Mouse (Mus musculus): ENCODE measurements around the gene Trim43a.
"Not testable (repeated sequence)": the region's sequence is repeated elsewhere in the genome, so short reads cannot be mapped to it uniquely, and the experiment has no call there.

Gene Trim43a

GRCm38 (mm10) chr9:88580591-88580990 is at the start of gene Trim43a:
Gene Trim43a, plus strand, starts transcription at chr9:88580891.
- CTCF ChIA-PET = interaction anchor here in 1 of 4 experiments (0.7 kb wide), 1 partner anchor 112 kb away, joined by 6 read pairs; no protein-coding TSS in a partner anchor
- POLR2A ChIA-PET = interaction anchor here in 1 of 4 experiments (0.7 kb wide), 1 partner anchor 1847 kb away, joined by 13 read pairs; no protein-coding TSS in a partner anchor

GRCm38 (mm10) chr9:88534093-88534492 is 46.6 kb upstream of the Trim43a start:
- POLR2A ChIA-PET = interaction anchor here (0.8 to 12.0 kb wide), 8 partner anchors 11 to 49 kb away, joined by 3 to 123 read pairs (median 4); no protein-coding TSS in a partner anchor
- CTCF ChIA-PET = interaction anchor here (0.6 to 1.7 kb wide), 4 partner anchors 12 to 983 kb away, joined by 3 to 5 read pairs (median 4); no protein-coding TSS in a partner anchor

DNA sequence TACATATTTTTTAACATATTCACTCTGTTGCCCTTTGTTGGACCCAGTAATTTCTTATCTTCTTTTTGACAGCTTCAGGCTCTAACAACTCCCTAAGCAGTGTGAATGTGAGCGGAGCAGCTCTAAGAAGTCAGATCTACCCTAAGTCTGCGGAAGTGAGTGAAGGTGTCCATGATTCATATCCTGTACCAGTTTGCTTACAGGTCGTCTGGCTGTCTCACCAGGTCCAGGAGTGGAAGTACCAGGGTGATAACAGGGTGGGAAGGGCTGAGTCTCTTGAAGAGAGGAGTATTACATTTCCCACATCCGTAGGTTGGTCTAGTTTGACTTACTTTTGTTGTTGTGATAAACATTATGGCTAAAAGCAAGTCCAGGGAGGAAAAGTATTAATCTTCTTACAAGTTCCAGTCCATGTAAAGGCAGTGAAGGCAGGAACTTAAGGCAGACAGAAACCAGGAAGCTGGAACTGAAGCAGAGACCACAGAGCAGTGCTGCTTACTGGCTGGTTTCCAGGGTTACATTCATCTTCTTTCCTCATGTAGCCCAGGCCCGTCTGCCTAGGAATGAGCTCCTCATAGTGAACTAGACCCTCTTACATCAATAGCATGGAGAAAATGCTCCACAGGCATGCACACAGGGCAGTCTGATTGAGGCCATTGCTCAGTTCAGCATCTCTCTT is 41.0 kb upstream of the Trim43a start:
- ChIA-PET POLR2A (interaction anchor here in 3 of 4 experiments (1.2 to 12.0 kb wide), 4 partner anchors 17 to 58 kb away, joined by 3 to 123 read pairs (median 14); partner anchors contain the start of gene Syncrip (in 1 of the 3)), CTCF (interaction anchor here in 1 of 4 experiments (1.0 kb wide), 1 partner anchor 298 kb away, joined by 3 read pairs; no protein-coding TSS in a partner anchor)

DNA sequence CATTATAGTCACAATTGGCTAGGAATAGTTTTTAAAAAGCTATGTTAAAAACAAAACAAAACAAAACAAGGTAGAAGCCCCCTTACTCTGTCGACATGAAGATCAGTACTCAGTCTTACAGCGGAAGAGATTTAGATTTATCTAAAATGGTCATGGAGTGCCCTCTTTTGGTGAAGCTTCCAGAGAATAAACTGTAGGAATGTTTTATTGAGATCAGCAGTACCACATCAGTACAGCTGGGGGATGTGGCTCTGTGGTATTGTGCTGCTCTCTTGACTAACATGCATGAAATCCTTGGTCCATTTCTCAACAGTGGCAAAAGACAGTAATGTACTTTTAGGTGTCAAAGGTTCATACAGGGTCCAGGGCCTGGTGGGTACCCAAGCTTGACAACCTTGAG is 37.9 kb upstream of the Trim43a start:
- CTCF ChIA-PET = interaction anchor here in 3 of 4 experiments (1.0 to 1.8 kb wide), 3 partner anchors 301 kb away, joined by 4 to 12 read pairs (median 4); no protein-coding TSS in a partner anchor
- POLR2A ChIA-PET = interaction anchor here in 2 of 4 experiments (0.6 to 12.0 kb wide), 5 partner anchors 20 to 307 kb away, joined by 3 to 123 read pairs (median 3); no protein-coding TSS in a partner anchor

DNA sequence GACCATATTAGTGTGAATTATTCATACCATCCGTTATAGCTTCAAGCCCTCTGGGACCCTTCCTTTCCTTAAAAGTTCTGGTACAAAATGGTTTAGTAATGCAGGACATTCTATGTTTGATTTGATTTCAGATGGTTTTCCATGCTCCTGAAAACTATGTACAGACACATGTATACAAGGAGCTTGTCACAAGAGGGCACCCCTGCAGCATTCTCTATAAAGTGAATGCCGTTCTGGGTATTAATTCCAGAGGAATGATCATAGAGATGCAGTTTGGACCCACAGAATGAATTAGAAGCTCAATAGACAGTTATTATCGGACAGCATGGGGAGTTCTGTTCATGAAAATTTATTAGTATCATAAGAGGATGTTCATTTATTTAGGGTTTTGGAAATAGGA is 35.2 kb upstream of the Trim43a start:
- ChIA-PET CTCF (interaction anchor here (0.6 to 1.9 kb wide), 37 partner anchors 9 to 1219 kb away, joined by 3 to 23 read pairs (median 3); partner anchors contain the start of gene Syncrip (in 1 of the 4)), POLR2A (interaction anchor here in 3 of 4 experiments (0.7 to 1.9 kb wide), 18 partner anchors 9 to 304 kb away, joined by 3 to 23 read pairs (median 4); partner anchors contain the start of genes Snx14 (in 2 of the 3) and Syncrip (in 1 of the 3))

DNA sequence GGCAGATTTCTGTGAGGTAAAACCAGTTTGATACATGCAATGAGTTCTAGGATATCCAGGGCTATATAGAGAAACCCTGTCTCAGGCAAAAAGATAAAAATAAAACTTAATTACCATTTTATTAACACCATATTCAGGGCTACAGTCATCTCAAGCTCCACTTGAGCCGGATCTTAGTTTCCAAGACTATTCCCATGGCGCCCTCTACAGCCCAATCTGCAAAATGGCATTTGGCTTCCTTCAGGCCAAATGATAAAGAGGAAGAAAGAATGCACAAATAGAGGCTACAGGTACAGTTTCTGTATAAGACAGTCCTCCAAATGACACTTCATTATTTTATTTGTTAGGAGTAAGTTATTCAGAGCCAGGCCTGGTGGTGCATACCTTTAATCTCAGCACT is 34.5 kb upstream of the Trim43a start:
- ChIA-PET POLR2A (interaction anchor here in 3 of 4 experiments (0.6 to 1.9 kb wide), 18 partner anchors 9 to 305 kb away, joined by 3 to 23 read pairs (median 4); partner anchors contain the start of genes Snx14 (in 2 of the 3) and Syncrip (in 1 of the 3)), CTCF (interaction anchor here (0.6 to 1.9 kb wide), 35 partner anchors 9 to 1220 kb away, joined by 3 to 23 read pairs (median 3); partner anchors contain the start of gene Syncrip (in 1 of the 4))

- CTCF ChIA-PET = interaction anchor here (0.6 to 1.9 kb wide), 21 partner anchors 13 to 1220 kb away, joined by 3 to 23 read pairs (median 4); no protein-coding TSS in a partner anchor
- POLR2A ChIA-PET = interaction anchor here in 3 of 4 experiments (0.6 to 2.6 kb wide), 15 partner anchors 9 to 306 kb away, joined by 3 to 52 read pairs (median 5); partner anchors contain the start of genes Syncrip (in 2 of the 3) and Snx14 (in 1 of the 3)
Observed at GRCm38 (mm10) chr9:88546657-88547056, 34.0 kb upstream of the Trim43a start.

GRCm38 (mm10) chr9:88547270-88547669 is 33.4 kb upstream of the Trim43a start:
- POLR2A ChIA-PET = interaction anchor here (0.7 to 2.6 kb wide), 16 partner anchors 21 to 306 kb away, joined by 3 to 52 read pairs (median 5); partner anchors contain the start of genes Syncrip (in 2 of the 4) and Snx14 (in 1 of the 4)
- CTCF ChIA-PET = interaction anchor here in 3 of 4 experiments (0.6 to 1.7 kb wide), 7 partner anchors 25 to 476 kb away, joined by 3 to 19 read pairs (median 3); no protein-coding TSS in a partner anchor

- POLR2A ChIA-PET = interaction anchor here (0.6 to 2.6 kb wide), 19 partner anchors 12 to 307 kb away, joined by 3 to 52 read pairs (median 5); partner anchors contain the start of genes Syncrip (in 3 of the 4) and Snx14 (in 1 of the 4)
- CTCF ChIA-PET = interaction anchor here in 2 of 4 experiments (0.5 to 1.7 kb wide), 9 partner anchors 14 to 477 kb away, joined by 3 to 19 read pairs (median 3); no protein-coding TSS in a partner anchor
Observed at GRCm38 (mm10) chr9:88547851-88548613, 32.7 kb upstream of the Trim43a start, which contains the start of gene Zfp949. Gene Zfp949, plus strand, starts transcription at chr9:88548020.

- ChIA-PET CTCF (interaction anchor here in 2 of 4 experiments (0.6 to 1.2 kb wide), 2 partner anchors 13 to 113 kb away, joined by 3 read pairs; no protein-coding TSS in a partner anchor), POLR2A (interaction anchor here (0.6 to 2.6 kb wide), 10 partner anchors 12 to 67 kb away, joined by 3 to 52 read pairs (median 4); partner anchors contain the start of gene Syncrip (in 2 of the 4))
Observed at GRCm38 (mm10) chr9:88548614-88548945, 32.1 kb upstream of the Trim43a start.

DNA sequence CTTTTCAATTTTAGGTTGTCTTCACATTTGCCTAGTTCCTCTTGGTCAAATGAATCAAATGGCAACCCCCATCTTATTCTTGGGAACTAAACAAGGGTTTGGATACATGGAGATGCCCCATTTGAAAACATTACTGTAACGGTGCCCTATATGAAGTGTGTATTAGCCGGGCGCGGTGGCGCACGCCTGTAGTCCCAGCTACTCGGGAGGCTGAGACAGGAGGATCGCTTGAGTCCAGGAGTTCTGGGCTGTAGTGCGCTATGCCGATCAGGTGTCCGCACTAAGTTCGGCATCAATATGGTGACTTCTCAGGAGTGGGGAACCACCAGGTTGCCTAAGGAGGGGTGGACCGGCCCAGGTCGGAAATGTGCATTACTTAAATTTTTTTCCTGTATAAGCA is 27.6 kb upstream of the Trim43a start:
- POLR2A ChIA-PET = interaction anchor here in 2 of 4 experiments (1.4 to 4.9 kb wide), 3 partner anchors 30 to 32 kb away, joined by 3 to 35 read pairs (median 6); no protein-coding TSS in a partner anchor
- CTCF ChIA-PET = no interaction called here

- POLR2A ChIA-PET = interaction anchor here in 1 of 4 experiments (0.6 kb wide), 1 partner anchor 94 kb away, joined by 5 read pairs; no protein-coding TSS in a partner anchor
- CTCF ChIA-PET = no interaction called here
Observed at GRCm38 (mm10) chr9:88558146-88558545, 22.5 kb upstream of the Trim43a start.

DNA sequence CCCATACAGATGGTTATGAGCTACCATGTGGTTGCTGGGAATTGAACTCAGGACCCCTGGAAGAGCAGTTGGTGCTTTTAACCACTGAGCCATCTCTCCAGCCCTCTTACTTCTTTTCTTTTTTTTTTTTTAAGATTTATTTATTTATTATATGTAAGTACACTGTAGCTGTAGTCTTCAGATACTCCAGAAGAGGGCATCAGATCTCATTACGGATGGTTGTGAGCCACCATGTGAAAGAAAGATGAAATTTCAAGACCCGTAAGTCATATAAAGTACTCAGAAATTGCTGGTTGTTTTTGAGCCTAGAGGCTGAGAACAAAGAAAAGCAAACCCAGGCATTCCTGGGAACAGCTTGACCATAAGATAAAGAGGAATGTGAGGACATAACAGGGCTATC is 19.2 kb upstream of the Trim43a start:
- ChIA-PET POLR2A (interaction anchor here in 2 of 4 experiments (0.6 to 3.6 kb wide), 2 partner anchors 39 to 1553 kb away, joined by 8 to 17 read pairs; partner anchors contain the start of gene Morf4l1 (in 1 of the 2)), CTCF (interaction anchor here in 2 of 4 experiments (1.0 to 1.4 kb wide), 2 partner anchors 11 to 13 kb away, joined by 3 read pairs; partner anchors contain the start of gene Zfp949 (in 1 of the 2))

DNA sequence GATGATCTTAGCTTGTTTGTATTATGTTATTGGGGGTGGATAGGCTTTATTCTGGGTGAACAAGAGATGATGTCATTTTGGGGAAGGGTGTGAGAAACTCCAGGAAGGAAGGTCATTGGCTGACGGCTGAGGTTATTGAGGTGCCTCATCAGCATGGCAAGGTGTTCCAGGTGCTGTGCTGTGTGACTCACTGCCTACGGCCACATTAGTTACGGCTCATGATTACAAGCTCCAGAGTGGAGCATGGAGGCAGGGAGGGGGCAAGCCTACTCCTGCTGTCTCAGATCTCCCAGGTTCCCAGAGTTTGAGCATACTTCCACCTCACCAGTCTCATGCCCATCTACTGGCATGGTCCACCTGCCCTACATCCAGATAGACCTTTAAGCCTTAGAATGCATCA is 10.2 kb upstream of the Trim43a start:
- POLR2A ChIA-PET = interaction anchor here in 1 of 4 experiments (1.0 kb wide), 2 partner anchors 11 to 48 kb away, joined by 3 to 4 read pairs; no protein-coding TSS in a partner anchor
- CTCF ChIA-PET = not testable (repeated sequence)

- POLR2A ChIA-PET, CTCF ChIA-PET: not testable (repeated sequence)
Observed at GRCm38 (mm10) chr9:88593708-88594107, 13.0 kb downstream of the Trim43a start.

DNA sequence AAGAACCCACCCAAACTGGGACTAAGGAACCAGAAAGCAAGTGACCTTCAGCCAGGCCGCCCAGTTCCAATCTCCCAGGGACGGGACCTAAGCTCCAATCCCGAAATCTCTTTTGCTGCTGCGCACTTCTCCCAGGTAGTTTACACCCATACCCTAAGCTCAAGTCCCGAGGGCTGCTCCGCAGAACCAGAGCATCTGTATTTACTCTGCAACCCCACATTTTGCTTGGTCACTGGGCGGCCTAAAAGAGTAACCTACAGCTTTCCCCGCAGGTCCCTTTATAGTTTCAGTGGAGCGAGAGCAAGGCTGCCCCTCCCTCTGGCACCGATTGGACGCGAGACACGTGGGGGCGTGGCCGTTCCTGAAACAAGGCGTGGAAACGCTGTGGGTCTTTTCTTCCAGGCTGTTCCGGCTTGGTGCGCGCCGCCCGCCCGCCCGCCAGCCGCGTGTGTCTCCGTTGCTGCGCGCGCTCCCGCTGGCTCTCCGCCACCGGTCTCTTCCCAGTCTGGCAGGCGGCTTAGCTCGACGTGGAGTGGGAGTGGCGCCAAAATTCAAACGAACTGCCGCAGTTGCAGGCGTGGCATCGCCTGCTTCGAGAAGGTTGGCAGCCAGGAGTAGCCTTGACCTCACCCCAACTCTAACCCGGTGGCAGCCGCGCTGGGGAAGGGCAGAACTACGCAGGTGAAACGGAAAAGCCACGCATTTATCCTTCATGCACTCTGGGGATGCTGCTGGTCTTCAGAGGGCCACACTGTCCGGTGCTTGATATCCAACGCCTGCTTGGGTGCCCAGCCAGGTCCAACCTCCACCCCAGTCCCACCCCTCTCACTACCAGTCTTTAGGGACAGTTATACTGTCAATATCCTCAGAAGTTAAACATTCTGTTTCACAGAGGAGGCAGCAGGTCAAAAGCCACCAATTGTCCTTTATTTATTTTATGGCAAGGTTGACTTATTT is 18.8 kb downstream of the Trim43a start:
- POLR2A ChIA-PET = interaction anchor here in 1 of 4 experiments (1.1 kb wide), 1 partner anchor 115 kb away, joined by 3 read pairs; no protein-coding TSS in a partner anchor
- CTCF ChIA-PET = not testable (repeated sequence)
